Mouse (Mus musculus) E14TG2a.4 (cell line): ENCODE results near the gene Rassf2.

Experiments
- H3K27me3 ChIP-seq: 2 replicates; pipeline ENCODE4 v1.6.1; 2014; ENCODE audit warnings: low read length, control low read depth; ENCODE audit not compliant: insufficient read depth
- H3K36me3 ChIP-seq: 2 replicates; pipeline ENCODE4 v1.6.1; 2014; ENCODE audit warnings: low read length, control low read depth; ENCODE audit not compliant: insufficient read depth
- H3K4me1 ChIP-seq: replicated peaks from 2 replicates; pipeline ENCODE4 v1.6.1; 2014; ENCODE audit warnings: low read depth, low read length, control low read depth
- H3K4me3 ChIP-seq: replicated peaks from 2 replicates; pipeline ENCODE4 v1.5.1; 2014; ENCODE audit warnings: mild to moderate bottlenecking, low read length
- H3K9me3 ChIP-seq: 2 replicates; pipeline ENCODE4 v1.6.1; 2014; ENCODE audit warnings: low read length, control low read depth
- CTCF ChIP-seq: conservative IDR thresholded peaks from 2 replicates; pipeline ENCODE4 v1.5.1; 2014; ENCODE audit warnings: low read length
- NANOG ChIP-seq: IDR thresholded peaks from 2 replicates; pipeline ENCODE4 v1.6.1; 2014; ENCODE audit warnings: borderline replicate concordance, low read length, mixed read lengths
- POU5F1 ChIP-seq: IDR thresholded peaks from 2 replicates; pipeline ENCODE4 v1.6.1; 2014; ENCODE audit warnings: low read length, borderline replicate concordance

The Rassf2 gene

GRCm38 (mm10) chr2:132055349-132055753, 25.3 kb upstream of the Rassf2 start:
- Histone ChIP-seq H3K27me3 (no peaks in the 10 kb centered on the region), H3K36me3 (peaks cover 74% of the 10 kb centered on the region), H3K4me3 (no peak overlapping the region), H3K9me3 (no peaks in the 10 kb centered on the region), H3K4me1 (peaks cover 6% of the 10 kb centered on the region)
- TF ChIP-seq POU5F1, result no peak
- no peak for TF ChIP-seq NANOG
- no peak for TF ChIP-seq CTCF

DNA sequence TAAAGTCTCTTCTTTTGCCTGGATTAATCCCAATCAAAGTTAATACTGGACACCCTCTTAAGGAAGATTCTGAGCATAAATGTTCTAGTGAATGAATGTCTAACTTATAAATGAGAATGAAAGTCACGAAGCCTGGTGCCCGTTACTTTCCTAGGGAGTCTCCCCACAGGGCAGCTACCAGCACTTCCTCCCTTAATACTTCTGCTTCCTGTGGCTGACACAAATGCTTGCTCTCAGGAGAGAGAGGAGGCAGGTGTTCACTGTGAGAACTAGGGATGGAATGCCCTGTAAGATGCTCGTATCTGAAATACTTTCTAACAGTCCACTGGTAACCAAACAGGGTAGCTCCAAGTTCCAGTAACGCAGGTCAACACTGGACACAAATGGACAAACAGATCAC, 23.8 kb upstream of the Rassf2 start:
- Histone ChIP-seq H3K27me3 (no peaks in the 10 kb centered on the region), H3K36me3 (peaks cover 60% of the 10 kb centered on the region), H3K4me3 (no peak overlapping the region), H3K4me1 (peaks cover 5% of the 10 kb centered on the region; the same call in 1 of the 2 replicates), H3K9me3 (no peaks in the 10 kb centered on the region)
- TF ChIP-seq NANOG, result no peak
- no peak for TF ChIP-seq POU5F1
- no peak for TF ChIP-seq CTCF

- TF ChIP-seq POU5F1 (no peak), CTCF (no peak), NANOG (no peak)
Measured at GRCm38 (mm10) chr2:132051798-132052197, 21.7 kb upstream of the Rassf2 start.

GRCm38 (mm10) chr2:132049921-132050320, 19.9 kb upstream of the Rassf2 start:
- H3K4me1 ChIP-seq, result peaks cover 18% of the 10 kb centered on the region
- no peaks in the 10 kb centered on the region for H3K27me3 ChIP-seq
- H3K9me3 ChIP-seq, result no peaks in the 10 kb centered on the region
- no peak for TF ChIP-seq NANOG
- TF ChIP-seq CTCF, result no peak
- TF ChIP-seq POU5F1, result no peak
- H3K36me3 ChIP-seq, result peaks cover 20% of the 10 kb centered on the region
- no peak overlapping the region for H3K4me3 ChIP-seq

More at GRCm38 (mm10) chr2:132051798-132052197, 21.7 kb upstream of the Rassf2 start:
- Histone ChIP-seq H3K4me1 (peaks cover 12% of the 10 kb centered on the region), H3K27me3 (no peaks in the 10 kb centered on the region), H3K4me3 (no peak overlapping the region), H3K9me3 (no peaks in the 10 kb centered on the region), H3K36me3 (peaks cover 39% of the 10 kb centered on the region)

DNA sequence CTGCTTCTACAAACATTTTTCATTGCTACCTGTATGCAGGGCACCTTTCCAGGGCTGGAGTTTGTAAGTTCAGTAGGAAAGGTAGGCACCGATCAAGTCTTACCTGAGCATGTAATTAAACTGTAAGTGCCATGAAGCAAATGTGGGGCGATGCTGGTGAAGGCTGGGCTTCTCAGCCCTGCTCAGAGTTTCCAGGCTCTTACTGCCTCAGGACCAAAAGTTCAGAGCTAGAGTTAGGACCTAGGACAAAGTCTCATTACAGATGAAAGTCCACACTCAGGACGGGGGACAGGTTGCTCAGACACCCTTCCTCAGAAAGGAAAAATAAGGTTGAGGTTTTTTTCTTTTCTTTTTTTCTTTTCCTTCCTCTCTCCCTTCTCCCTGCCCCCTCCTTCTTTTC, 19.4 kb upstream of the Rassf2 start:
- peaks cover 22% of the 10 kb centered on the region for H3K4me1 ChIP-seq
- H3K4me3 ChIP-seq, result no peak overlapping the region
- H3K27me3 ChIP-seq, result no peaks in the 10 kb centered on the region
- H3K9me3 ChIP-seq, result no peaks in the 10 kb centered on the region
- H3K36me3 ChIP-seq, result peaks cover 16% of the 10 kb centered on the region
- TF ChIP-seq NANOG (no peak), POU5F1 (no peak)

GRCm38 (mm10) chr2:132048143-132048772, 18.2 kb upstream of the Rassf2 start:
- H3K9me3 ChIP-seq, result no peaks in the 10 kb centered on the region
- H3K4me1 ChIP-seq, result peaks cover 34% of the 10 kb centered on the region

GRCm38 (mm10) chr2:132047364-132047763, 17.3 kb upstream of the Rassf2 start:
- Histone ChIP-seq H3K4me1 (peaks cover 35% of the 10 kb centered on the region), H3K4me3 (no peak overlapping the region), H3K27me3 (peaks cover 10% of the 10 kb centered on the region), H3K9me3 (no peaks in the 10 kb centered on the region), H3K36me3 (no peaks in the 10 kb centered on the region)
- TF ChIP-seq NANOG (no peak), CTCF (no peak), POU5F1 (no peak)

More at GRCm38 (mm10) chr2:132048143-132048772, 18.2 kb upstream of the Rassf2 start:
- Histone ChIP-seq H3K36me3 (peaks cover 6% of the 10 kb centered on the region), H3K27me3 (0 out of 2 replicates have a peak, but pooled peaks cover under 1% of the 10 kb centered on the region), H3K4me3 (no peak overlapping the region)
- no peak for TF ChIP-seq POU5F1
- no peak for TF ChIP-seq CTCF
- TF ChIP-seq NANOG, result no peak

GRCm38 (mm10) chr2:132046659-132047058, 16.6 kb upstream of the Rassf2 start:
- no peak for TF ChIP-seq POU5F1

More at GRCm38 (mm10) chr2:132046659-132047058, 16.6 kb upstream of the Rassf2 start:
- Histone ChIP-seq H3K27me3 (peaks cover 13% of the 10 kb centered on the region), H3K36me3 (no peaks in the 10 kb centered on the region), H3K4me1 (peaks cover 35% of the 10 kb centered on the region), H3K9me3 (no peaks in the 10 kb centered on the region), H3K4me3 (no peak overlapping the region)
